Mouse (Mus musculus): Measurements from ENCODE around the gene 4930412O13Rik. TPM values are rescaled to one million over a fixed set of nuclear protein-coding genes. Genes with fewer than 3 reads are reported as not detected.

The 4930412O13Rik gene
- polyA plus RNA-seq, 1 experiment from 2014 or later: 0.43 TPM

- no peaks in the 10 kb centered on the region for H3K36me3 ChIP-seq
- ATAC-seq (ENCODE audit: extremely low read depth, insufficient number of reproducible peaks, low FRiP score, low TSS enrichment): no peak
- peak within 1 kb of the TSS; percentile 69 for H3K4me2 ChIP-seq
- WGBS: under 1% methylated on average over 23 of the region's 23 CpGs
- H3K9ac ChIP-seq: peak within 1 kb of the TSS; percentile 19; the same call in 1 of the 2 replicates
- H3K4me3 ChIP-seq: peak within 1 kb of the TSS; percentile 44
- H3K27me3 ChIP-seq (replicated peaks): peaks cover 97% of the 10 kb centered on the region
- peaks cover 16% of the 10 kb centered on the region for H3K4me1 ChIP-seq
- H3K27ac ChIP-seq (replicated peaks): no peak within 1 kb of the TSS
- no peaks in the 10 kb centered on the region for H3K9me3 ChIP-seq
These were observed 8.7 kb downstream of the 4930412O13Rik start, which contains the start of gene Gata3 for GRCm38 (mm10) chr2:9889651-9890183. Gata3 (minus strand) TSS chr2:9890034.

DNA sequence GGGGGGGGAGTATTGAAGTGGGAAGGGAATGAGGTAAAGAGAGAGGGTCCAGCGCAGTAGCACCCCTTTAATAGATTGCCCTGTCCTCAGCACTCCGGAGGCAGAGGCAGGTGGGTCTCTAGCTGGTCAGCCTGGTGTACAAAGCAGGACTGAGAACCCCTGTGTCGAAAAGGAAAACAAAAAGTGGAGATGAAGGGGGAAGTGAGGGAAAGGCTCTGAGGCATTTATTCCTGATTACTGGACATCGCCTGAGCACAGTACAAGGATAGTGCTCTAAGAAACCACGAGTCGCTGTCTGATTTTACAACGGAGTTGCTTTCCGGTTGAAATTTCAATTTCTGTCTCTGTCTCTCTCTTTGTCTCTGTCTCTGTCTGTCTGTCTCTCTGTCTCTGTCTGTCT lies 9.2 kb downstream of the 4930412O13Rik start:
- H3K4me3 ChIP-seq: peak overlapping the region; percentile 44; the same call in 1 of the 2 replicates
- WGBS: 9% methylated on average over 8 of the region's 8 CpGs
- H3K27ac ChIP-seq (replicated peaks): no peak overlapping the region
- no peak overlapping the region for H3K9ac ChIP-seq
- H3K9me3 ChIP-seq: no peaks in the 10 kb centered on the region
- peaks cover 97% of the 10 kb centered on the region for H3K27me3 ChIP-seq (replicated peaks)
- peak overlapping the region; percentile 69 for H3K4me2 ChIP-seq
- no peak for ATAC-seq (ENCODE audit: extremely low read depth, insufficient number of reproducible peaks, low FRiP score, low TSS enrichment)
- H3K4me1 ChIP-seq: peaks cover 20% of the 10 kb centered on the region
- no peaks in the 10 kb centered on the region for H3K36me3 ChIP-seq

GRCm38 (mm10) chr2:9890906-9891305 lies 9.9 kb downstream of the 4930412O13Rik start:
- no peak overlapping the region for H3K27ac ChIP-seq (replicated peaks)
- H3K4me2 ChIP-seq: no peak overlapping the region
- ATAC-seq (ENCODE audit: extremely low read depth, insufficient number of reproducible peaks, low FRiP score, low TSS enrichment): no peak
- H3K4me1 ChIP-seq: peaks cover 25% of the 10 kb centered on the region
- H3K9ac ChIP-seq: no peak overlapping the region
- H3K36me3 ChIP-seq: no peaks in the 10 kb centered on the region
- H3K27me3 ChIP-seq (replicated peaks): peaks cover 97% of the 10 kb centered on the region
- no peaks in the 10 kb centered on the region for H3K9me3 ChIP-seq
- no peak overlapping the region for H3K4me3 ChIP-seq
- WGBS: 3% methylated on average over 5 of the region's 5 CpGs

- Histone ChIP-seq H3K4me1 (peaks cover 30% of the 10 kb centered on the region), H3K4me2 (no peak overlapping the region), H3K27ac (replicated peaks) (no peak overlapping the region), H3K36me3 (no peaks in the 10 kb centered on the region), H3K9ac (no peak overlapping the region), H3K4me3 (no peak overlapping the region), H3K9me3 (no peaks in the 10 kb centered on the region), H3K27me3 (replicated peaks) (peaks cover 97% of the 10 kb centered on the region)
- no peak for ATAC-seq (ENCODE audit: extremely low read depth, insufficient number of reproducible peaks, low FRiP score, low TSS enrichment)
- 6% methylated on average over 7 of the region's 7 CpGs for WGBS
These were observed 11.5 kb downstream of the 4930412O13Rik start for GRCm38 (mm10) chr2:9892541-9892940.

DNA sequence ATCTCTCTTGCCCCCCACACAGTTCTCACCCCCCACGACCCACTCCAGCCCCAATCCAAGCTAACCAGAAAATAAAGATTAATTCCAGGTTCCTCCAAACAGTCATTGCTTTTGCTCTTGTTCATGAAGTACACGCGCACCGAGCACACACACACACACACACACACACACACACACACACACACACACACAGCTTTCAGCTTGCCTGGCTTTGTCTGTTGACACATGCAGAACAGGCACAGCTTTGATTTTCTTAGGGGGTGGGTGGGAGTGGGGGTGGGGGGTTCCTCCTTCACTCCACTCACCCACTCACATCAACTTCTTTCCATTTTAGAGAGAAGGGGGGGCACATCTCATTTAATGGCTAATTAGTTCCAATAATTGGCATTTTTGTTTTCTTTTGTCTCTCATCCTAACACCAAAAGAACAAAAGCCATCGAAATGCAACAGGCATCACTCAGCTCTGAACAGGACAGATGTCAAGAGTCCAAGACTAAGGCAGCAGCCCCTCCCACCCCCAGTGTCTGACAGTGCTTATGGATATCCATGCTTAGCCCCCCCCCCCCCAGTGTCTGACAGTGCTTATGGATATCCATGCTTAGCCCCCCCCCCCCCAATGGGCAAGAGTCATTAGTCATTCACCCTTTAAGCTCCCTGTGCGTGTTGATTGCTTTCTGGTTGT lies 12.4 kb downstream of the 4930412O13Rik start:
- WGBS: 8% methylated on average over 6 of the region's 6 CpGs

DNA sequence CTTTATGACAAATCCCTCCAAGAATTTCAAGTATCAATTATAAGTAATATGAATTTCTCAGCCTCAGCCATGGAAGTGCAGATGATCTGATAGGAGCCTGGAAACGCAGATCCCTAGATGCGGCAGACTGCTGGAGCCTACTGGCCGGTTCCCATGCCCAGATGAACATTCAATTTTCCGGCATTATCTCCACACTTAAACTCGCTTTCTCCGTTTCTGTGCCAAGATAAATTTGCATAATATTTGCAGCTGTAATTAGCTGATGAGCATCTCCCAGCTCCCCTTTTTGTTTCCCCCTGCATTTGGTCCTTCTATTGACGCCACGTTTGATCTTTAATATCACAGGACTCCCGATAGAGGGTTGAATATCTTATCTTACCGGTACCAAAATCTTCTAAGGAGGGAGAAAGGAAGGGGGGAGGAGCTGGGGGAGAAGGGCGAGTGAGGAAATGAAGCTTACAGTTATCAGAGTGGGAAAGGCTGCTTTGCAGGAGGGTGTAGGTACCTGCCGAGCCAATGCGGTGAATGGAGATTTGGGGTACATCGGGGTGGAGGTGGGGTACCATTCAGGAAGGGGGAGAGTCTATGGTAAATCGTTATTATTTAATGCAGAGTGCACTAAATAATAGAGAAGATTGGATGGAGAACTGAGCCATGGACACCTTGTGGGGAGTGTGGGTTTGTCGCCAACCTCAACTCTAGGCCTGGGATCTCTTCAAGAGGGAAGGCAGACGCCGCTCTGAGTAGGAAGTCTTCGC lies 14.0 kb downstream of the 4930412O13Rik start:
- 1% methylated on average over 19 of the region's 19 CpGs for WGBS
- no peak for ATAC-seq (ENCODE audit: extremely low read depth, insufficient number of reproducible peaks, low FRiP score, low TSS enrichment)
- Histone ChIP-seq H3K4me1 (peaks cover 17% of the 10 kb centered on the region), H3K36me3 (no peaks in the 10 kb centered on the region), H3K27ac (replicated peaks) (no peak overlapping the region), H3K9me3 (no peaks in the 10 kb centered on the region), H3K27me3 (replicated peaks) (peaks cover 95% of the 10 kb centered on the region), H3K4me3 (peak overlapping the region; percentile 31; the same call in 1 of the 2 replicates), H3K9ac (no peak overlapping the region), H3K4me2 (peak overlapping the region; percentile 53; the same call in 1 of the 2 replicates)

More for the DNA sequence above, 12.4 kb downstream of the 4930412O13Rik start:
- no peak for ATAC-seq (ENCODE audit: extremely low read depth, insufficient number of reproducible peaks, low FRiP score, low TSS enrichment)
- Histone ChIP-seq H3K9ac (no peak overlapping the region), H3K36me3 (no peaks in the 10 kb centered on the region), H3K9me3 (no peaks in the 10 kb centered on the region), H3K27me3 (replicated peaks) (peaks cover 95% of the 10 kb centered on the region), H3K4me2 (no peak overlapping the region), H3K4me3 (no peak overlapping the region), H3K27ac (replicated peaks) (no peak overlapping the region), H3K4me1 (peaks cover 30% of the 10 kb centered on the region)

- Histone ChIP-seq H3K36me3 (no peaks in the 10 kb centered on the region), H3K9ac (no peak overlapping the region), H3K4me1 (peaks cover 15% of the 10 kb centered on the region), H3K9me3 (no peaks in the 10 kb centered on the region), H3K4me2 (peak overlapping the region; percentile 53), H3K27me3 (replicated peaks) (peaks cover 93% of the 10 kb centered on the region), H3K27ac (replicated peaks) (no peak overlapping the region), H3K4me3 (peak overlapping the region; percentile 31)
- ATAC-seq (ENCODE audit: extremely low read depth, insufficient number of reproducible peaks, low FRiP score, low TSS enrichment): no peak
- WGBS: 1% methylated on average over 22 of the region's 22 CpGs
These were observed 15.2 kb downstream of the 4930412O13Rik start for GRCm38 (mm10) chr2:9896097-9896770.

DNA sequence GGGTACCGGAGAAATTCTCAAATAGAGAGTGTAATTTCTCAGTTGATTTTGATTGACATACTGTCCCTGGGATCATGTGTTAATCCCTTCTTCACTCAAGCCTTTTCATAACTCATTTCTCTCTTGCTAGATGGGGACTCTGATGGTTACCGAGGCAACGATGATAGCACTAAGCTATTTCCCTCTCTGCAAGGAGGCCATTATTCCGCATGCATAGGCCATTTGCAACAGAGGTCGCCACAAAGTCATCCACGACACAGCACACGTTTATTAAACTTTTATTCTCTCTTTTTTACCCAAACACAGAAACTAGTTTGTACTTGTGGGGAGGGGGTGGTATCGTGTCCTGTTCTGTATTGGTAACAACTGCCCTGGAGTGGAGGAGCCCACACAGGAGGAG lies 16.8 kb downstream of the 4930412O13Rik start:
- no peak overlapping the region for H3K4me2 ChIP-seq

DNA sequence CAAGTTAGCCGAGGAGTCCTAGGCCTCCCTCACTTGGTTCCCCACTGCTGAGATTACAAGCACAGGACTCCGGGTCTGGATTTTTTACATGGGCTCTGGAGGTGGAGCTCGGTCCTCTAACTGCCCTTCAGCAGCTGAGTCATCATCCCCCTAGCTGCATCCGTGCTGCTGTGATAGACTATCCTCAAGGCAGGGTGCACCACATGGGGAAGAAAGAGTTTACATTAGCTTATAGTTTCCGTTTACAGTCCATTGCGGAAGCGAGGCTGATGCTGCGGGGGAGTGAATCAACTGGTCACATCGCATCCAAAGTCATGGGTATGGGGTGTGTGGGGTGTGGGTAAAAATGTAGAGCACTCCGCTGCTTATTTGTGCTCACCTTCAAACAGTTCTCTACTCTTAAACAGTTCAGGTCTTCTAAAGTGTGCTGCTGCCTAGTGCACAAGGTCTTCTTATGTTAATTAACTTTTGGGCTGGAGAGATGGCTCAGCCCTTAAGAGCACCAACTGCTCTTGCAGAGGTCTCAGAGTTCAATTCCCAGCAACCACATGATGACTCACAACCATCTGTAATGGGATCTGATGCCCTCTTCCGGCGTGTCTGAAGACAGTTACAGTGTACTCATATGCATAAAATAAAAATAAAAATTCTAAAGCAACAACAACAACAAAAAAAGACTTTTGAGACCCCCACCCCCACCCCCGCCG lies 23.0 kb downstream of the 4930412O13Rik start:
- 48% methylated on average over 14 of the region's 14 CpGs for WGBS
- Histone ChIP-seq H3K4me2 (no peak overlapping the region), H3K4me3 (no peak overlapping the region), H3K4me1 (peaks cover 9% of the 10 kb centered on the region), H3K36me3 (no peaks in the 10 kb centered on the region), H3K27me3 (replicated peaks) (peaks cover 27% of the 10 kb centered on the region), H3K9me3 (no peaks in the 10 kb centered on the region), H3K27ac (replicated peaks) (no peak overlapping the region), H3K9ac (no peak overlapping the region)
- no peak for ATAC-seq (ENCODE audit: extremely low read depth, insufficient number of reproducible peaks, low FRiP score, low TSS enrichment)

More for the DNA sequence above, 16.8 kb downstream of the 4930412O13Rik start:
- ATAC-seq (ENCODE audit: extremely low read depth, insufficient number of reproducible peaks, low FRiP score, low TSS enrichment): no peak
- H3K9me3 ChIP-seq: no peaks in the 10 kb centered on the region
- no peaks in the 10 kb centered on the region for H3K36me3 ChIP-seq
- H3K27me3 ChIP-seq (replicated peaks): peaks cover 87% of the 10 kb centered on the region
- no peak overlapping the region for H3K9ac ChIP-seq
- WGBS: 21% methylated on average over 8 of the region's 8 CpGs
- no peak overlapping the region for H3K27ac ChIP-seq (replicated peaks)
- H3K4me3 ChIP-seq: no peak overlapping the region
- H3K4me1 ChIP-seq: peaks cover 15% of the 10 kb centered on the region

- no peaks in the 10 kb centered on the region for H3K9me3 ChIP-seq
- peak overlapping the region; percentile 59 for H3K9ac ChIP-seq
- no peak for ATAC-seq (ENCODE audit: extremely low read depth, insufficient number of reproducible peaks, low FRiP score, low TSS enrichment)
- H3K27me3 ChIP-seq (replicated peaks): peaks cover 10% of the 10 kb centered on the region
- 3% methylated on average over 11 of the region's 11 CpGs for whole genome bisulfite sequencing
- peaks cover 9% of the 10 kb centered on the region for H3K4me1 ChIP-seq
- H3K4me2 ChIP-seq: peak overlapping the region; percentile 72
- H3K27ac ChIP-seq (replicated peaks): no peak overlapping the region
- H3K4me3 ChIP-seq: peak overlapping the region; percentile 41
- no peaks in the 10 kb centered on the region for H3K36me3 ChIP-seq
These were observed 24.9 kb downstream of the 4930412O13Rik start for GRCm38 (mm10) chr2:9905995-9906394.

Measured in heart, embryonic 13.5 days (tissue).